Mouse (Mus musculus) left cerebral cortex, postnatal 25 days (tissue): ENCODE measurements at regions not wholly inside any gene's neighbourhood (a gene's known extent, or its start where the extent isn't known, plus 50 kb on each side); places are given as distances from the start of the nearest gene placed in this dataset.
"Not testable (repeated sequence)": the region's sequence is repeated elsewhere in the genome, so short reads cannot be mapped to it uniquely, and the experiment has no call there.

Experiments
- DNase-seq, 2 experiments: peaks; one replicate each; pipeline ENCODE4 v3.0.0; 2022; ENCODE audit warnings: low spot score in 2 of 2, mixed read lengths in 1 of 2
- intact Hi-C: fragments of 180-260 bp; cut with DNase I; formaldehyde crosslinking; loops from one replicate; pipeline ENCODE4 v1.15.1; 2025

DNA sequence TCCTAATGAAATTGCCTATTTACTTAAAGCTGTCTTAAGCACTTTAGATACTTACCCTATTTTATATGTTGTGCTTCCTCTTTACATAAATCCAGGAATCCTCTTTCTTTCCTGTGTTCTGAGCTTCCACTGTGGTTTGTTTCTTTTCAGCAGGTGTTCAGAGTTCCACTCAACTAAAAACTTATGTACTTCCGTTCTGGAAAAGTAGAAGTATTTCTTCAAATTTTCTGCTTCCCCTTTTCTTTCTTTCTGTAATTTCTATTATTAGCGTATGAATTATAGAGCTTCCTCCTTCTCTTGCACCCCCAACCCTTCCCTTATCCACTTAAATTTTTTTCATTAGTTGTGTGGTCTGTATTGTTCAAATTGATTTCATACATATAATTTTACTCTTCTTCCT lies 165.8 kb upstream of the Nudt12 start:
- DNase-seq: no peak
- intact Hi-C loops: no loop called here

DNA sequence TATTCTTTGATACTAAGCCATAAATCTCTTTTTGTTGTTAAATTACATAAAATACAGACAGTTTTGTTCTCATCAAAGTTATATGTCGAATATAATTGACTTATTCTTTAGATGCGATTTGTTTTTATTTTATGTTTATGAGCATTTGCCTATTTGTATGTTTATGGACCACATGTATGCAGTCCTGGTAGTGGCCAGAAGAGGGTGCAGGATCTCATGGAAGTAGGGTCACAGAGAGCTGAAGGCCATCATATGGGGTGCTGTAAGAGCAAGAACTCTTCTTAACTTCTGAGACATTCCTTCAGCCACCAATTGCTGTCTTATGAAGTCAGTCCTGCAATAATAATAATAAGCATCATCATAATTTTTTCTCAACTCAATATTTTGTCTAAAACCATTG lies 143.2 kb upstream of the Nudt12 start:
- intact Hi-C loops: no loop called here
- no peak for DNase-seq

DNA sequence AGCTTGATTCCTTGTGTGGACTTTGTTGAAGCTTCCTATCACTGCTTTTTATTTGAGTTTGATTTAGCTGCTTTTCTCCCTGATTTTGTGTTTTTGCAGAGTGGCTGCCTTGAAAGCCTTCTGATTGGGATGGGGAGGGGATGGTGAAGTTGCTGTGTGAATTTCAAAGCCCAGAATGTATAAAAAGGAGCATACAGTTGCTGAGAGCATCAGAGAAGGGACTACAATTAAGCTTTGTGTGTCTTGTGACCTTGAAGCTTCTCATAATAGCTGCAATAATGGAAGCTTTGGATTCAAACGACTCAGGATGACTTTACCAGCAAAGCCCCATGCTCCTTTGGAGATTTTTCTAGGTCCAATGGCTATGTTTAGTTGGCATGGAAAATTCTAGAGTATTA lies 130.6 kb upstream of the Nudt12 start:
- intact Hi-C loops: no loop called here

DNA sequence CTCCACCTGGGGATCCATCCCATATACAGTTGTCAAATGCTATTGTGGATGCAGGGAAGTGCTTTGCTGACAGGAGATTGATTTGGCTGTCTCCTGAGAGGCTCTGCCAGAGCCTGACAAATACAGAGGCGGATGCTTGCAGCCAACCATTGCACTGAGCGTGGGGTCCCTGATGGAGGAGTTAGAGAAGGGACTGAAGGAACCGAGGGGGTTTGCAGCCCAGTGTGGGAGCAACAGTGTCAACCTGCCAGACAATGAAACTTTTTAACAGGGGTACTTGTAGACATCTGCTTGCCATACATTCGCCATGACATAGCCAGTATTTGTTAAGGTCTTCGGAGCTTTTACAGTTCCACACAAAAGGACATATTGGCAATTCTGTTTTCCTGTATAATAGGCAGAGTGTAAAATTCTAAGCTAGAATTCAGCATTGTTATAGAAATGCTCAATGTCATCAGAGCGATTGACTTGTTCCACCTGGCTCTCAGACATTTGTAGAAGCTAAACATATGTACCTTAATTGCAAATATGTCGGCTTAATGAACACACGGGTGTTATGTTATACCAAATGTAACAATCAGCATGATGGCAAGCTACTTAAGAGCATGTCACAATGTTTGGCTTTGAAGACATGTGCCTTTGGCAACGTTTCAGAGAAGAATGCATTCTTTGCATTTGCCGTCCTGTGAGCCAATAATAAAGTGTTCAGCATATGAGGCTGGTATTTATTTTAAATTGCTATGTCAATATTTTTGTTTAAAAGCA lies 130.0 kb upstream of the Nudt12 start:
- intact Hi-C loops: no loop called here
- DNase-seq: peak in 1 of 2 experiments; percentile 3

More for the DNA sequence above, 130.6 kb upstream of the Nudt12 start:
- peak in 1 of 2 experiments; percentile 13 for DNase-seq

DNA sequence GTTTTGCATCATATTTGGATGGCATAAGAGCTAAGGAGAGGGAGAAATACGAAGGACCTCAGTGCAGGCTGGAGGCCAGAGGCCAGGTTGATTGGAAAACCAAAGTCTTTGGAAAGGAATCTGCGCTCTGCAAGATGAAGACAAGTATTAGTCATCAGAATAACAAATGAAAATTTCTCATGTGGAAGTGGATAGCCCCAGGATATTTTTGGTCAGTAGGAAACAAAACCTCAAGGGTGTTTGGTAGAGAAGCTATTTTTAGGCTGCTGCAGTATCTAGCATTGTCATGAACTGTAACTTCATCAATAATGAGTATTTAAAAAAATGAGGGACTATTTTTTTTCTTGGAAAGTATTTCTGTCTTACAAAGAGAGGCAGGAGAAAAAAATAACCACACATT lies 125.6 kb upstream of the Nudt12 start:
- no peak for DNase-seq
- intact Hi-C loops: no loop called here

DNA sequence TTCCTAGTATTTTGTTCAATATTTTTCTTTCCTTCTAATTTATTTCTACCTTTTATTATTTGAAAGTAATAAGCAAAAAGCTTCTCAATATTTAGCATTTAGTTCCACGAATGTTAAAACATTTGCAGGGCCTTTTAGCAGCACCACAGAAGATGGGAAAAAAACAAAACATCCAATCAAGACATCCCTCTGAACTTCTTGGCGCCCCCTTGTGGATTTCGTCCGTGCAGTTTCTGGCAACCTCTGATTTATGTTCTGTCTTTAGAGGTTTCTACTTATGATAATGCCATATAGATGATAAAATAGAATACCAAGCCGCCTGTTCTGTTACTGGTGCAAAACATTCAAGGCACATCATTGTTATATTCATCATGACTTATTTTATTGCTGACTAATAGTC lies 86.2 kb upstream of the Nudt12 start:
- intact Hi-C loops: loop anchor here (5.0 to 10.0 kb wide), 2 partner anchors 62 to 175 kb away; no protein-coding TSS in a partner anchor
- peak; percentile 15 to 43 for DNase-seq

DNA sequence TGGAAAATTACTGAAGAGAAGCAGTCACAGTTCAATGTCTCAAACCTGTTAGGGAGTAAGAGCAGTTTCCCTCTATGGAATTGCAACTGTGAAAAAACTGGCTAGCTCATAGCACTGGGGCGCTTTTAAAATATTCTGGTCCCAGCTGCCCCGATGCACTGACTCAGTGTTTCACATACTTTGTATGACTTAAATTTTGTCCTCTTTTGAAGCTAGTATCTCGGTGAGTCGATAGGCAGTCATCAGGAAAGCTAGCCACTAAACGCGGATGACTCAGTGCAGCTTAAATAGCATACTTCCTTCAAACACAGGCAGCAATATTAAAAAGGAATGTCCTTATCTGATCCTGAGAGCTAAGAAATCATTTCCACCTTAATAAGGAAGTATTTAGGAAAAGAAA lies 63.7 kb upstream of the Nudt12 start:
- DNase-seq: peak in 1 of 2 experiments; percentile 17
- intact Hi-C loops: not testable (repeated sequence)

DNA sequence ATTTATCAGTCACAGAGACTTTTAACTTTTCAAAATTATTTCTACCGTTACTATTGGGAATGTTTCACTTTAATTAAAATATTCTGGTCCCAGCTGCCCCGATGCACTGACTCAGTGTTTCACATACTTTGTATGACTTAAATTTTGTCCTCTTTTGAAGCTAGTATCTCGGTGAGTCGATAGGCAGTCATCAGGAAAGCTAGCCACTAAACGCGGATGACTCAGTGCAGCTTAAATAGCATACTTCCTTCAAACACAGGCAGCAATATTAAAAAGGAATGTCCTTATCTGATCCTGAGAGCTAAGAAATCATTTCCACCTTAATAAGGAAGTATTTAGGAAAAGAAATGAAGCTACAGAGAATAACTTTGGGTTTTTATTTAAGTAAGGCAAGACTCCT lies 63.2 kb upstream of the Nudt12 start:
- DNase-seq, intact Hi-C loops: not testable (repeated sequence)
